Mouse (Mus musculus) G1E (cell line): ENCODE results near the gene Nr2f2.

ENCODE experiments used
- CTCF ChIP-seq: IDR thresholded peaks from 2 replicates; pipeline ENCODE4 v1.5.1; 2012; ENCODE audit warnings: low read depth, low read length, inconsistent platforms, mixed read lengths
- GATA1 ChIP-seq: IDR thresholded peaks from 2 replicates; pipeline ENCODE4 v1.6.1; 2012; ENCODE audit warnings: borderline replicate concordance, low read length, inconsistent platforms, mixed read lengths
- GATA2 ChIP-seq: IDR thresholded peaks from 2 replicates; pipeline ENCODE4 v1.6.1; 2012; ENCODE audit warnings: low read depth, low read length, inconsistent platforms, borderline replicate concordance
- POLR2AphosphoS5 ChIP-seq: IDR thresholded peaks from 2 replicates; pipeline ENCODE4 v1.6.1; 2012; ENCODE audit warnings: low read depth, low read length, inconsistent platforms; ENCODE audit not compliant: insufficient replicate concordance
- TAL1 ChIP-seq: conservative IDR thresholded peaks from 2 replicates; pipeline ENCODE4 v1.6.1; 2012; ENCODE audit warnings: low read depth, low read length, inconsistent platforms, mixed read lengths

GRCm38 (mm10) chr7:70381409-70382244, 15.1 kb upstream of the Nr2f2 start:
- TF ChIP-seq CTCF, result no peak
- TF ChIP-seq POLR2AphosphoS5, result no peak
- TF ChIP-seq TAL1, result no peak
- no peak for TF ChIP-seq GATA1
- no peak for TF ChIP-seq GATA2
